23 mouse cellular contexts compared by ENCODE assay signal in genomic region chr3:71512860-71513259, GRCm38 (mm10).
A peak's percentile ranks its signal among the peaks of the same experiment; 100 is the strongest.
DNase-seq lines count a peak whose midpoint lies in the region; TF ChIP-seq lines count a peak whose summit lies in the region.
"Had no signal": no experiment of that assay in that cellular context is flagged by ENCODE, and none has a peak within 500 bp of the region (broad histone marks: within the 10 kb centered on the region; RNA-seq: fewer than 3 reads in every experiment).

No protein-coding gene starts in this region.

- no peak overlapping the region for H3K27ac ChIP-seq in left cerebral cortex, adult 2 months
- H3K27ac ChIP-seq: embryonic facial prominence, embryonic 12.5 days; hindbrain, embryonic 14.5 days; limb, embryonic 13.5 days; liver, embryonic 13.5 days had no signal

- peak; percentile 12 to 20 for DNase-seq in cerebellum, postnatal 10 days
- no peak for DNase-seq in cerebellum, adult 8-10 months
- DNase-seq in kidney, postnatal 10 days: peak; percentile 44
- DNase-seq in kidney, adult 11 months: no peak
- peak; percentile 1 to 5 for DNase-seq in left cerebral cortex, adult 9 months (ENCODE audit: low spot score in 2 of 2)
- DNase-seq in left cerebral cortex, adult 2 months (ENCODE audit: extremely low spot score in 1 of 2, low spot score in 2 of 2): no peak
- peak; percentile 3 for DNase-seq in retina, postnatal 7 days (ENCODE audit: low read depth, low spot score)
- no peak for DNase-seq in heart, adult 11 months
- DNase-seq: adrenal gland, postnatal 14 days; cerebellum, adult 18-20 months; heart, postnatal 14 days; kidney, postnatal 36 days; liver, embryonic 13.5 days; lung, embryonic 14.5 days; lung, postnatal 36 days; right cerebral cortex, postnatal 14 days; spleen, adult 18-20 months; thymus, postnatal 36 days had no signal

- no peak overlapping the region for H3K4me3 ChIP-seq in left cerebral cortex, adult 2 months
- H3K4me3 ChIP-seq: embryonic facial prominence, embryonic 12.5 days; erythroblast, embryonic 14.5 days; heart, embryonic 12.5 days; limb, embryonic 13.5 days; liver, embryonic 13.5 days had no signal

- no peak for TF ChIP-seq CTCF in left cerebral cortex, adult 2 months (IDR thresholded peaks at IDR 0.05)

- intact Hi-C loops in left cerebral cortex, adult 2 months (cut with DNase I): no loop called here

Comparison
In these comparisons a context has a peak if more than half of its experiments do, and no peak if none do; other contexts are left out.
1. DNase-seq: peak in cerebellum, postnatal 10 days (2 of 2), kidney, postnatal 10 days (single experiment), left cerebral cortex, adult 9 months (2 of 2) and retina, postnatal 7 days (single experiment); none in cerebellum, adult 8-10 months (single experiment), kidney, adult 11 months (single experiment), left cerebral cortex, adult 2 months (0 of 2) and heart, adult 11 months (single experiment).